Mouse (Mus musculus): ENCODE data around the gene Vps53. TPM values are rescaled to one million over a fixed set of nuclear protein-coding genes. Genes with fewer than 3 reads are reported as not detected.

Gene Vps53
- polyA plus RNA-seq, 1 experiment from 2014 or later, result 36.5 TPM

- Histone ChIP-seq H3K36me3 (peaks cover 27% of the 10 kb centered on the region), H3K4me1 (peaks cover 26% of the 10 kb centered on the region), H3K9me3 (replicated peaks) (no peaks in the 10 kb centered on the region), H3K27ac (replicated peaks) (peak overlapping the region; percentile 89), H3K27me3 (ENCODE audit: low read depth, poor library complexity, severe bottlenecking) (peaks cover 30% of the 10 kb centered on the region), H3K4me3 (peak overlapping the region; percentile 80)
- DNase-seq (ENCODE audit: low spot score), result peak; percentile 85
- WGBS, result under 1% methylated on average over 90 of the region's 90 CpGs
Measured at GRCm38 (mm10) chr11:76201761-76202674, 22.6 kb upstream of the Vps53 start.

GRCm38 (mm10) chr11:76196977-76197469 lies 17.6 kb upstream of the Vps53 start:
- WGBS, result 51% methylated on average over 8 of the region's 8 CpGs
- H3K9me3 ChIP-seq (replicated peaks), result no peaks in the 10 kb centered on the region

GRCm38 (mm10) chr11:76196275-76196976 lies 17.0 kb upstream of the Vps53 start:
- peaks cover 10% of the 10 kb centered on the region for H3K4me1 ChIP-seq
- no peaks in the 10 kb centered on the region for H3K9me3 ChIP-seq (replicated peaks)
- peaks cover 15% of the 10 kb centered on the region for H3K27me3 ChIP-seq (ENCODE audit: low read depth, poor library complexity, severe bottlenecking)
- 67% methylated on average over 8 of the region's 8 CpGs for WGBS
- H3K4me3 ChIP-seq, result no peak overlapping the region
- no peaks in the 10 kb centered on the region for H3K36me3 ChIP-seq
- no peak overlapping the region for H3K27ac ChIP-seq (replicated peaks)
- no peak for DNase-seq (ENCODE audit: low spot score)

More at GRCm38 (mm10) chr11:76196977-76197469, 17.6 kb upstream of the Vps53 start:
- Histone ChIP-seq H3K27me3 (ENCODE audit: low read depth, poor library complexity, severe bottlenecking) (peaks cover 16% of the 10 kb centered on the region), H3K36me3 (no peaks in the 10 kb centered on the region), H3K27ac (replicated peaks) (no peak overlapping the region), H3K4me1 (peaks cover 15% of the 10 kb centered on the region), H3K4me3 (no peak overlapping the region)
- no peak for DNase-seq (ENCODE audit: low spot score)

- Histone ChIP-seq H3K9me3 (replicated peaks) (no peaks in the 10 kb centered on the region), H3K27ac (replicated peaks) (no peak overlapping the region), H3K27me3 (ENCODE audit: low read depth, poor library complexity, severe bottlenecking) (no peaks in the 10 kb centered on the region), H3K4me3 (no peak overlapping the region), H3K36me3 (no peaks in the 10 kb centered on the region), H3K4me1 (no peaks in the 10 kb centered on the region)
- DNase-seq (ENCODE audit: low spot score), result no peak
- WGBS, result 85% methylated on average over 6 of the region's 6 CpGs
Measured at GRCm38 (mm10) chr11:76186908-76187307, 7.5 kb upstream of the Vps53 start.

- Histone ChIP-seq H3K27me3 (ENCODE audit: low read depth, poor library complexity, severe bottlenecking) (no peaks in the 10 kb centered on the region), H3K9me3 (replicated peaks) (no peaks in the 10 kb centered on the region), H3K36me3 (no peaks in the 10 kb centered on the region), H3K4me3 (no peak overlapping the region), H3K27ac (replicated peaks) (no peak overlapping the region), H3K4me1 (peaks cover 12% of the 10 kb centered on the region)
- DNase-seq (ENCODE audit: low spot score), result no peak
- 91% methylated on average over 4 of the region's 4 CpGs for WGBS
Measured at GRCm38 (mm10) chr11:76183745-76184144, 4.3 kb upstream of the Vps53 start.

- Histone ChIP-seq H3K27me3 (ENCODE audit: low read depth, poor library complexity, severe bottlenecking) (no peaks in the 10 kb centered on the region), H3K4me1 (peaks cover 19% of the 10 kb centered on the region), H3K27ac (replicated peaks) (peak overlapping the region; percentile 85; the same call in 1 of the 2 replicates), H3K4me3 (peak overlapping the region; percentile 95), H3K36me3 (no peaks in the 10 kb centered on the region), H3K9me3 (replicated peaks) (no peaks in the 10 kb centered on the region)
- 23% methylated on average over 7 of the region's 7 CpGs for WGBS
- DNase-seq (ENCODE audit: low spot score), result no peak
Measured at GRCm38 (mm10) chr11:76180146-76180540, 696 bp upstream of the Vps53 start.

GRCm38 (mm10) chr11:76178726-76179494 lies 537 bp downstream of the Vps53 start:
- H3K4me3 ChIP-seq, result peak overlapping the region; percentile 95
- H3K27me3 ChIP-seq (ENCODE audit: low read depth, poor library complexity, severe bottlenecking), result no peaks in the 10 kb centered on the region
- no peaks in the 10 kb centered on the region for H3K9me3 ChIP-seq (replicated peaks)
- H3K27ac ChIP-seq (replicated peaks), result peak overlapping the region; percentile 85
- H3K36me3 ChIP-seq, result peaks cover 3% of the 10 kb centered on the region
- WGBS, result 2% methylated on average over 28 of the region's 28 CpGs
- DNase-seq (ENCODE audit: low spot score), result peak; percentile 28
- peaks cover 19% of the 10 kb centered on the region for H3K4me1 ChIP-seq

- H3K4me1 ChIP-seq, result no peaks in the 10 kb centered on the region
- DNase-seq (ENCODE audit: low spot score), result no peak
- no peaks in the 10 kb centered on the region for H3K27me3 ChIP-seq (ENCODE audit: low read depth, poor library complexity, severe bottlenecking)
- WGBS, result 84% methylated on average over 5 of the region's 5 CpGs
- H3K4me3 ChIP-seq, result no peak overlapping the region
- H3K9me3 ChIP-seq (replicated peaks), result no peaks in the 10 kb centered on the region
- no peak overlapping the region for H3K27ac ChIP-seq (replicated peaks)
- peaks cover 24% of the 10 kb centered on the region for H3K36me3 ChIP-seq
Measured at GRCm38 (mm10) chr11:76170207-76170606, 9.2 kb downstream of the Vps53 start.

GRCm38 (mm10) chr11:76168976-76169375 lies 10.5 kb downstream of the Vps53 start:
- WGBS, result 88% methylated on average over 3 of the region's 3 CpGs
- Histone ChIP-seq H3K27ac (replicated peaks) (no peak overlapping the region), H3K9me3 (replicated peaks) (no peaks in the 10 kb centered on the region), H3K27me3 (ENCODE audit: low read depth, poor library complexity, severe bottlenecking) (no peaks in the 10 kb centered on the region), H3K4me3 (no peak overlapping the region), H3K36me3 (peaks cover 29% of the 10 kb centered on the region), H3K4me1 (no peaks in the 10 kb centered on the region)
- DNase-seq (ENCODE audit: low spot score), result no peak

GRCm38 (mm10) chr11:76167079-76167765 lies 12.2 kb downstream of the Vps53 start:
- no peaks in the 10 kb centered on the region for H3K9me3 ChIP-seq (replicated peaks)
- 38% methylated on average over 5 of the region's 5 CpGs for WGBS
- no peak overlapping the region for H3K27ac ChIP-seq (replicated peaks)
- no peaks in the 10 kb centered on the region for H3K4me1 ChIP-seq
- H3K4me3 ChIP-seq, result no peak overlapping the region
- no peaks in the 10 kb centered on the region for H3K27me3 ChIP-seq (ENCODE audit: low read depth, poor library complexity, severe bottlenecking)
- H3K36me3 ChIP-seq, result peaks cover 28% of the 10 kb centered on the region
- peak; percentile 62 for DNase-seq (ENCODE audit: low spot score)

- Histone ChIP-seq H3K27me3 (ENCODE audit: low read depth, poor library complexity, severe bottlenecking) (no peaks in the 10 kb centered on the region), H3K4me1 (no peaks in the 10 kb centered on the region), H3K9me3 (replicated peaks) (no peaks in the 10 kb centered on the region), H3K27ac (replicated peaks) (no peak overlapping the region), H3K4me3 (no peak overlapping the region), H3K36me3 (peaks cover 24% of the 10 kb centered on the region)
- 97% methylated on average over 4 of the region's 4 CpGs for WGBS
- DNase-seq (ENCODE audit: low spot score), result no peak
Measured at GRCm38 (mm10) chr11:76166657-76167056, 12.8 kb downstream of the Vps53 start.

- H3K4me3 ChIP-seq, result no peak overlapping the region
- no peak overlapping the region for H3K27ac ChIP-seq (replicated peaks)
- peaks cover 56% of the 10 kb centered on the region for H3K36me3 ChIP-seq
- 74% methylated on average over 6 of the region's 6 CpGs for WGBS
- no peak for DNase-seq (ENCODE audit: low spot score)
- H3K9me3 ChIP-seq (replicated peaks), result no peaks in the 10 kb centered on the region
- no peaks in the 10 kb centered on the region for H3K27me3 ChIP-seq (ENCODE audit: low read depth, poor library complexity, severe bottlenecking)
- no peaks in the 10 kb centered on the region for H3K4me1 ChIP-seq
Measured at GRCm38 (mm10) chr11:76160251-76160650, 19.2 kb downstream of the Vps53 start.

All from midbrain, embryonic 10.5 days (tissue).